Mouse (Mus musculus): ENCODE results near the gene Foxs1.
A peak's percentile ranks its signal among the peaks of the same experiment; 100 is the strongest.

The Foxs1 gene

DNA sequence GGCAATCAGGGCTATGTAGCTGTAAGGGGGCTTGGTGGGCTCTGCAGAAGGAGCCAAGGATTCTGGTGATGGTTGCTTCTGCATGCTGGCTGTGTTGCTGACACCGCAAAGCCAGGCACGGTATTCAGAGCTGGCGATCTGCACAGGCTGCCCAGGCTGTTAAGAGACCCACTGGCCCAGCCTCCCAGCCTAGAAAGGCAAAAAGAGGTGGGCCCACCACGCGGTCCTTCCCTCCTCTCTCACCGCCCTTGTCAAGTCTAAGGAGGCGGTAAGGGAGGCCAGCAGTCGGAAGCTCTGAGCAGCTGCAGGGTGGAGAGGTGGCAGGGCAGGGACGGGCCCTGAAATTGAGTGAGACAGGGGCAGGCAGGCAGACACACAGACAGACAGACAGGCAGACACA is at the start of gene Foxs1:
Gene Foxs1, minus strand, starts transcription at position 161 of the 400 bp plus-strand sequence.
- no peak for DNase-seq

DNA sequence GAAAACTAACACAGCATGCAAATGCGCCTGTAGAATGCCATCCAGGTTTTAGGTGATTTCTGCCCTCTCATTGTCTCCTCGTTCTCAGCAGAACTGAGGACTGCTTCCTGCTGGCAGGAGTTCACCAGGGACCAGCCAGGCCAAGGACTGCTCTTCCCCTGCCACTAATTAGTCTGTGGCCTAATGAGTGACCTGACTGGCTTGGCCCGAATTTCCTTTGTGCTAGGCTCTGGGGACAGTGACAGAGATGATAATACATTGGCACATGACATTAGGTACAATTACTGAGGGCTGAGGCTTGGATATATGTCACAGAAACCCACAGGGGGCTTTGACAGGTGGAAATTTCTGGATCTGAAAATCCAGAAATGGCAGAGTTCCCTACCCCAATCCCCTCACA is 44.0 kb upstream of the Foxs1 start:
- DNase-seq = no peak

DNA sequence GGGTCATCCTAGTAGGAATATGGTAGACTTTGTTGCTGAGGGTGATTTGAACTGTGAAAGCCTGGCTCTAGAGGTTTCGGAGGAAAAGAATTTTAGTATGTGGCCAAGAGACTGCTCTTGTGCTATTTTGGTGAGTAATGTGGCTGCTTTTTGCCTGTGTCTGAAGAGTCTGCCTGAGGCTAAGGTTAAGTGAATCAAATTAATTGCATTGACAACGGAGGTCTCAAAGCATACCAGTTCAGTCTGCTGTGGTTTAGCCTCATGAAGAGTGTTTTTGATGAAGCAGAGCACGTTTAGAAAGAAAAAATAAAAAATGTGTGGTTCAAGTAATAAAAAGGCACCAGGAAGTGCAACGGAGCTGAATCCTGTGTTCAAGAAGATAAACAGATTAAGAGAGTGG is 32.5 kb upstream of the Foxs1 start:
- no peak for DNase-seq

DNA sequence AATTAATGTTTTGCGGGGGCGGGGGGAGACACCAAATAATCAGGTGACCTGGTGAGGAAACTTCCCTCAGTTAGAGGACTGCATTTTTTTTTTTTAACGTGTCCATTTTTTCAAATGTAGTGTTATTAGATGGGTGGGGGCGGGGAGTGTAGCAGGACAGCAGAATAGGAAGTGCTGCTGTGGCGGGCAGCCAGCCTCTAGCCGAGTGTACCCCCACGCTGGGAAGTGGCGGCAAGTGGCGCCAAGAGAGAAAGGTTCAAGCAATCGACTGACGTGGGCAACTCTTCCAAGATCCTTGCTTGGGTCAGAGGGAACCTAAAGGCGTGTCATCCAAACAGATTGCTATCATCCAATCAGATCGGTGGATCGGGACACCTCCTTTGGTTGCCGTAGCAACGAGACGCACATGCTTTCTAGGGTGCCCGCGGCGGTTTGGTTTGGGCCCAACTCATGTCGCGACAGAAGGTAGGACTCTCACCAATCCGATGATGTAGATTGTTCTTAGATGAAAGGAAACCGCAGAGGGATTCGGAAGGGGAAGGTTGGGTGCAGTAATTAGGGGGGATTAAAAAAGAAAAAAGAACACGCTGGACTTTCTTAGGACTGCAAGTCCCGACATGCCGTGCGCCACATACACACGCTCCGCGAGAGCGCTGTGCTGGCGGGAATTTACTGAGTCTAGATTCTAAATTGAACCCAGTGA is 29.2 kb upstream of the Foxs1 start, which contains the start of gene Ttll9:
Gene Ttll9, plus strand, starts transcription at position 395 of the 703 bp plus-strand sequence.
- DNase-seq = peak; percentile 79

DNA sequence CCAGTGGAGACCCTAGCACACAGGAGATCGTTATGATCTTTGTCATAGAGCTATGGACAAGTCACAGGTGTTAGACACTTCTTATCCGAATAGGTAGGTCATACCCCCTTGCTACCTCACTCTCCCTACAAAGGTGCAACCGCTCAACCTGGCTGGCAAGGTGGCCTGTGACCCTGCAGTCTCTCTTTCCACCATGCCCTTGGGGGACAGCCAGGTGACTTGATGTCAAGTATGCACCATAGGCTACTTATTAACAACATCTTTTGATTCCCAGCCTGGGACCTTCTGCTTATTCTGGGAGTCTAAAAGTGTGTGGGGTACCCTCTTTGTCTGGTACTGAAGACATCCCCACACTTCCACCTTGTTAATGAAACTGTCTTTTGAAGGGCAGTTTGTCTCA is 25.1 kb upstream of the Foxs1 start:
- no peak for DNase-seq

DNA sequence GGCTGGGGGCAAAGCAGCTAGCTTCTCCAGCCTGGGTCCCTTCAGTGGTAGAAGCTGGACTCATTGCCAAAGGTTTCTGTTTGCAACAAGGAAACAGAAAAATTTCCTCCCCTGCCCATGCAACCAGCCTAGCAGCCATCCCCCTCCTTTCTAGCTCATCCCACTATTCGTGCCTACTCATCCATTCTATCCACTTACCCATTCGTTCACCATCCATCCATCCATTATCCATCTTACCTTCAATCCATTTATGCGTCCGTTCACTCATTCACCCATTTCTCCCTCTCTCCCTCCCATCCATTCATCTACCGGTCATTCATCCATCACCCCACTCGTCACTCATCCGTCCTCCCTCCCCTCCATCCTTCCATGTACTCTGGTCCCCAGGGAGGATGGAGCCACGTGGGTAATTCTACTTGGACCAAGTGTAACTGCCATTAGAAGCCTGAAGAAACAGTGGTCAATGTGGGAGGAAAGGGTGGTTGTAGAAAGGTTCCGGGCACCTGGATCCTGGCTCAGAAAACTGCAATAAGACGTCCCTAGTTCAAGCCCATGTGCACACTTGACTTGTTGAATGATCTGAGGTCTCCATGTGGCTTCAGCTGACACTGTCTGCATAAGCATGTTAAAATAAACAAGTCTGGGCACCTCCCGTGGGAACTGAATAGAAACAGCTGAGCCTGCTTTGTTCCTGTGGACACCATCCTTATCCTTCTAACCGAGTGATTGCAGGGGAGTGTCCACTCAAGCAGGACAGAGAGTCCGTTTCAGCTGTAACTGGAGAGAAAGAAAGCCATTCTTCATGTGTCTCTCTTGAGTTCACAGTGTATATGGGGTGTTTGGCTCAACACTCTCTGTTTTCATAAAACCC is 19.1 kb upstream of the Foxs1 start:
- DNase-seq = no peak

DNA sequence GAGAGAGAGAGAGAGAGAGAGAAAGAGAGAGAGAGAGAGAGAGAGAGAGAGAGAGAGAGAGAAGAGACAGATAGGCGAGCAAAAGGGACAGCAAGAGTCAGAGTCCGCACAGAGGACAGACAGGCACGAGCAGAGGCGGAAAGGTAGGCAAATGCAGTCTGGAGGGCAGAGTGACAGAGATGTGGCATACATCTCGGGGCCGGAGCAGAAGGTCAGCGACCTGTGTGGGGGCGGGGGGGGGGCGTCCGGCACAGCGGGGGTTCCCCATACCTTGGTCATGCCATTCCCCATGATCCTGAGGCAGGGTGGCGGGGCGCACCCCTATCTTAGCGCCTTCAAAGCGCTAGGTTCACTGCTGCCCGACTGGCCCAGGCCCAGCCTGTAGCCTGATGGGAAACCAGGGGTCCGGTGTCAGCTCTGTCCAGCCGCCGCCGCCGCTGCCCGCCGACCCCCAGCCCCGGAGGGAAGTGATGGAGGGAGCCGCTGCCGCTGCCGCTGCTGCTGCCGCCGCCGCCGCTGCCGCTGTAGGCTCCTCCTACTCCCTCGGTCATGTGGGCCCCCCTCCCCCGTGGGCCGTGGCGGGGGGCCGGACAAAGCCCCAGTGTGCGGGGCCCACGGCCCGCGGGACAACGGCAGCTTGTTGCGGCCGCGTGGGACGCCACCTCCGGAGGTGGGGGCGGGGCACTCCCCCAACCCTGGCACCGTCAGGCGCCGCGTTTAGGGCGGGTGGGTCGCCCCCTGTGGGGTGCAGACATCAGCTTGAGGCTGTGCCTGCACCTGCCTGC is 18.2 kb upstream of the Foxs1 start, which contains the start of gene Dusp15:
Gene Dusp15, minus strand, starts transcription at position 634 of the 785 bp plus-strand sequence.
- DNase-seq = peak; percentile 68

DNA sequence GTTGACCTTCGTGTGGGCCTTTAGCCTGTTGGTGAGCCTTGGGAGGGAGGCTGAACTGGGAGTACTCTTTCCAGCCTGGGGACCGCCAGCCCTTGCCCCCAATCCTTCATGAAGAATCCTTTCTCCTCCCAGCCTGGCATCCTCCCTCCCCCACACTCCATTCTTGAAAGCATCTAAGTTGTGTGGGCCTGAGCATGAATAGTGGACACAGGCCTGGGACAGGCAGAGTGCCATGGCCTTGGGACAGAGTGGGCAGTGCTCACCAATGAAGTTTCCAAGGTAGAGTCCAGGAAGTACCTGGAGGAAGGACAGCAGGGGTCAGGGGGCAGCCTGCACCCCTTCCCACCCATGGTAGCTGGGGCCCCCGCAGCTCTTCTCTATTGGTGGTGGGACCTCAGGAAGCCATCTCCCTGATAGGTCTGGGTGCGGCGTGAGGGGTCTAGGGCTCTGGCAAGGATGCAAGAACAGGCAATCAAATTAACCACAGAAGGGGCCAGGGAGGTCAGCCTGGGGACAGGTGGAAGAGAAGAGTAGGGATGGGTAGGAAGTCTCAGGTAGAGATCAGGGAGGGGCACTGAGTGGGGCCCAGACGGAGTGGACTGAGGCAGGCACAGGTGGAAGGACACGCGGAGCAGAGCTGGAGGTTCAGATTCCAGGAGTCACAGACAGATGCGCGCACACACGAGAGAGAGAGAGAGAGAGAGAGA is 17.5 kb upstream of the Foxs1 start:
- peak; percentile 32 for DNase-seq

DNA sequence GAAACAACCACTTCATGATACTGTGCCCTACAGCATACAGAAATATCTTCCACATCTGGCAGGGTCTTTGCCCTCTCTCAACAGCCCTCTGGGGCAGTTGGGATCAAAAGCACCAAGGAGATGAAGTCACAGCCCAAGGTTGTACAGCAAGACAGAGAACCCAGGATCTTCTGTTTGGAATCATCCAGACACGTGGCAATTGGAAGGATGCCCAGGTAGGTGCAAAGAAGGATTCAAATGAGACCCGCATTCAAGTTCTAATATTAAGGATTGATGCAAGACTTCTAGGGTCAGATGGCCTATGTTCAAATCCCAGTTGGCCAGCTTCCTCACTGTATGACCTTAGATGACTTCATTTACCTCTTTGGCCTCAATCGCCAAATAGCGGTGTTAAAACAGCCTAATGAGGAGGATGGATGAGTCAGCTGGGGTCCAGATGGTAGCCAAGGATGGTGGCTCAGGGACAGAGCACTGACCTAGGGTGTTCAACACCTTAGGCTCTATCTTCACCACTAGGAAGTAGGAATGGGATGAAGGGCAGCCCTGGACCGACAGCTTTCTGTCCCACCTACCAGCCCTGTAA is 15.5 kb upstream of the Foxs1 start:
- DNase-seq = no peak

DNA sequence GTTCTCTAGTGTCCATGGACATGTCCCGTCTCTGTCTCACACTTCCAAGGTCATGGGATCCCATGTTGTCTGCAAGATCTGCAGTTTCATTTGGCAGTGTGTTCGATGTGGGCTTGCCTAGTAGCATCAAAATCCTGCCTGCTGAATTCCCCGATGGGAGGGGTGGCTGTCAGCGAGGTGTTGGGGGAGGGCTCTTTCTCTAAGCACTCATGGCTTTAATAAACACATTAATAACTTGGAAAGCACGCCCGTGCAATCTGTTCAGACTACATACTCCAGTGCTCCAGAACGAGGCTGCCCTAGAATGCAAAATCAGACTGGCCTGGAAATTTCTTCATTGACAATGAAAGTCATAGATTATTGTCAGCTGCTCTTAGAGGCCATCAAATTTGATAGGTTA is 14.1 kb upstream of the Foxs1 start:
- peak; percentile 43 for DNase-seq

DNA sequence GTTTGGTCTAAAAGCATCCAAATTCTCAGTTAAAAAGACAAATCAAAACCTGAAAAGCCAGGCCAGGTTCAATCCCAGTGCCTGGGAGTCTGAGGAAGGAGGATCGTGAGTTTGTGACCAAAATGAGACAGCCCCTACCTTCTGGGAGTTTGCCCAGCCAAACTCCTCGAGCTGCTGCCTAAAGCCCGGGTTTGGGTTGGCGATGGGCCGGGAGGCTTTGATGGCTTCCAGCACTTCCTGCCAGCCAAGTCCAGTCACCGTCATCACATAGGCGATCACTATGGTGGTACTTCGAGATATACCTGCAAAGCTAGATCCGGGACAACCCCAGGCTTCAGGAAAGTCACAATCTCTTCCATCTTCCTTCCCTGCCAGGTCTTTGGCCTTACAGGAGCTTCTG is 11.0 kb upstream of the Foxs1 start:
- DNase-seq = no peak

DNA sequence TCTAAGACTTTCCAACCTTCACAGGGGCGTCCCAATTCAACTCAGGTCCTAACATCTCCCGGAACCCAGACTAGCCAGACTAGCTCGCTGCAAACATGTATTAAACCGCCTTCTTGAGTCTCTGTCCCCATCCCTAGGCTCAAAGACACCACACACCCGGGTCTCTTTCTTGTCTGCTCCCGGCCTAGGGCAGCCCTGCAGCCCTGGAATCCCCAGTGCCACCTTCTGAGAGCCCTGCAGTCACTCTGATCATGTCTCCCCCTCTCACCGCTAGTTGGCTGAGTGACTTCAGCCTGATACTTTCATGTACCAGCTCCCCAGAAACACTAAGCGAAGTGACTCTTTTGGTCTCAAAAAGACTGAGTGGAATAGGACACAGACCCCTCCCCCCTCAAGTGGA is 10.6 kb upstream of the Foxs1 start:
- no peak for DNase-seq

DNA sequence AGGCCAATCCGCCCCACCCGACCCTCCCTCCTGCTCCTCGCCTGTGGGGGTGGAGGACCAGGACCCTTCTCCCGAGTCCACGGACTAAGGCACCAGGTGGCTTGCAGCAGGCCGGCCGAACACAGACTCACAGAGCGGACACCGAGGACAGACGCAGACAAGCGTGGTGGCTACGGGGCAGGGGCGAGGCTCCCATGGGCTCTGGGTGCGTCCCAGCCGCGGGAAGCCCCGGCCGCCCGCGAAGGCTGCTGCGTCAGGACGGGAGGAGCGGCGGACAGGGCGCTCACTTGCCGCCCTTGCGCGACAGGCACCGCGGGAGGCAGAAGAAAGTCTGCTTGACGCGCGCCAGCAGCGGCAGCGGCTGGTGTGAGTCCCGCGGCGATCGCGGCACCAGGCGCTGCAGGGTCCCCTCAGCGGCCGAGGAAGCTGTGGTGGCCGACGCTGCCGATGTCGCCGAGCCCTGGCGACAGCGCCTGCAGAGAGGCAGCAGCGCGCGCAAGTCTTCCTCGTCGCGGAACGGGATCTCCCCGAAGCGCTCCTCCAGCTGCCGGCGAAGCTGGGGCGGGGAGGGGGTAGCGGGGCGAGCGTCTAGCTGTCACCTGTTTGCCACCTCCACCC is 10.0 kb upstream of the Foxs1 start:
- DNase-seq = no peak

DNA sequence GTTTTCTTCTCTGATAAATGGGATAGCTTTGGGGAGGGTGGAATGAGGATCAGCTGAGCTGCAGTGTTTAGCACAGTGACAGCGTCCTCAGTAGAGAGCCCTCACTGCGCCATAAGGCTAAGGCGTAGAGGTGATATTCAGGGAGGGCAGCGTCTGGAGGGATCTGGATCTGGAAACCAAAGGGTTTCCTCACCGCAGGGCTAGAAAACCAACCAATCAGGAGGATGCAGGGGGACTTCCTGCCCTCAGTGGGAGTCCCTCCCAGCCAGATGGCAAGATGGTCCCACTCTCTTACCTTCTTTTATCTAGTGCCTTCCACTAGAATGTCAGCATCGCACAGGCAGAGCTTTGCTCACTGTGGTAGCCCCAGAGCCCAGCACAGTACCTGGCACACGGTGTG is 8.8 kb upstream of the Foxs1 start:
- no peak for DNase-seq

DNA sequence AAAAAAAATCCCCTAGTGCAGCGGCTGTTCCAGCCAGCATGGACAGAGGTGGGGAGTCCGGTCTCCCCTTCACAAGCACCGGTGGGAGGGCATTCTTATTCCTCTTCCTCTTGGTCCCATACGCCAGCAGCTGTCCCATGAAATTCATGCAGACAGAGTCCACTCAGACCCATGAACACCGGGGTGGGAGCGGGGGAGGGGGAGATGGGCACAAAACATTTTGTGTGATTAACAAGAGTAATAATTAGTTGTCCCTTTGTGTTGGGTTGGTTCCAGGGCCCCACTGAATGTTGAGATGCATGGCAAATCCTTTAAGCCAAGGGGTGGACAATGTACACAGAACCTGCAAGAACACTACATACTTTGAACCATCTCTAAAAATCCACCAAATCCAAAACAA is 8.1 kb upstream of the Foxs1 start:
- DNase-seq = no peak

DNA sequence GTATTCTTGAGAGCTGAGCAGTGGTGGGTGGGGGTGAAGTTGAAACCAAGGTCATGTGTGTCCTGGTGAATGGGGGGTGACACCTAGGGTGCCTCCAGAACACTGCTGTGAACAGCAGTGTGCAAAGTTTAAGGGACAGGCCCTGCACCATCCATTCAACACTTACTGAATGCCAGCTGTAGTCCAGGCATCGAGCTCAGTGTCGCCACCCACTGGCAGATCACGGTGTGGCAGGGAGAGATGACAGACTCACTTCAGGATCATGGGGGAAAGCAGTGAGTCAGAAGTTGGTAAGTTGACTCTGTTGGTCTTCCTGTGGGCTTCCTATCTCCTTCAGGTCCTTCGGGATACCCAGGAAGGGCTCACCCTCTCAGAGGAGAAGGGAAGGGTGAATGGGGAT is 6.8 kb upstream of the Foxs1 start:
- DNase-seq = no peak

DNA sequence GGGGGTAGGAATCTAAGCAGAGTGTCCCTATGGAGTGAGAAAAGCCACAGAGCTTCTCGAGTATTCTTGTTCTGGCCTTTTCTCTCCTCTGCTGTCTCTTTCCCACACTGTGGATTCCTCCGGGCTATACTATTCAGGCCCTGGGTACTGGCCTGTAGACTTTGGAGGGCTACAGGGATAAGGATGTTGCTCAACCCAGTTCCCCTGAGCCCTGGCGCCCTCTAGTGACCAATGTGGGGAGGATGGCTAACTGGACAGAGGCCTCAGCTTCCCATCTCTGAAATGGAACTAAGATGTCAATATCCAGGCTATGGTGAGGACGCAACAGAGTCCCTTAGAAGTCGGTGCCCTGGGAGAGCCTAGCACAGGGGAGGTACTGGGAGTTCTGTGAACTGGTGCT is 606 bp upstream of the Foxs1 start:
- DNase-seq = no peak

DNA sequence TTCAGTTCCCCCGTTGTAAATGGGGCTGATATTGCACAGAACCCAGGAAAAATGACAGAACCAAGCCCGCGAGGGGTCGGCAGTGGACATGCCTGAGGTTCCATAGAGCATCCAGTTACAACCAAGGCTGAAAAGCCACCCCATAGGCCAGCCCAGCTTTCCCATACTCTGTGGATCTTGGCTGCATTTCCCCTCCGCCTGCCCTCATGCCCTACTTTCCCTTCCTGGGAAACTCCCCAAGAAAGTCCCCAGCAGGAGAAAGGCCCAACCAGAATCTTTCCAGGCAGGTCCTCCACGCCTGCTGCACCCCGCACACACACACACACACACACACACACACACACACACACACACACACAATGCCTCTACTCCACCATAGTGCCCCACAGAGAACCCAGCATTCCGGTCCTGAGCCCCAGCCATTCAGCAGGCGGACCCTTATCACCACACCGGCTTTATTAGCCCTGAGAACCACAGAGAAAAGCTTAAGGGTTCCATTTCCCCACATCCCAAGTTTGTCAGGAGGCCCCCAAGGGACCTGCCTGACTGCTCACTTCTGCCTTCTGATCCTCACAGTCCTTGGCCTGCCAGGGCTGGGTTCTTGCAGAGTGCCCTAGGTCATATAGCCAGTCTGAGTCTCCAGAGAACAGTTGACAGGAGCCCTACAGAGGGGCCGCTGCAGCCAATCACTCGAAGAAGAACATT is 1.4 kb downstream of the Foxs1 start:
- no peak for DNase-seq

DNA sequence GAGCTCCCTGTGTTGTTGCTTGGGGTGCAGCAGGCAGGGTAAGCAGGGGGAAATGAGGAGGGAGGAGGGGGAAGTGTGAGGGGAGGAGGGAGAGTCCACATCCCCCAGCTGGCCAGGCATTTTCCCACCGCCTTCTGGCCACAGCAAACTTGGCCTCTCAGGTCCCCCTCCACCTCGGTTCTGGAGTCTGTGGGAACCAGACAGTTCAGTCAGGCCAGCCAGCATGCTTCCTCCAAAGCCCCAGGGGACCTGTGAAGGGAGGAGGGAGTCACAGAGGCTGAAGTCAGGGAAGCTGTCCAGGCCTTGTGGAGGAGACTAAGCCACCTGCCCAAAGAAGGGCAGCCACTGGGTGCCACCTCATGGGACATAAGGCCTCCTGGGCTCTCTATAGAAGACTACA is 2.7 kb downstream of the Foxs1 start:
- no peak for DNase-seq

DNA sequence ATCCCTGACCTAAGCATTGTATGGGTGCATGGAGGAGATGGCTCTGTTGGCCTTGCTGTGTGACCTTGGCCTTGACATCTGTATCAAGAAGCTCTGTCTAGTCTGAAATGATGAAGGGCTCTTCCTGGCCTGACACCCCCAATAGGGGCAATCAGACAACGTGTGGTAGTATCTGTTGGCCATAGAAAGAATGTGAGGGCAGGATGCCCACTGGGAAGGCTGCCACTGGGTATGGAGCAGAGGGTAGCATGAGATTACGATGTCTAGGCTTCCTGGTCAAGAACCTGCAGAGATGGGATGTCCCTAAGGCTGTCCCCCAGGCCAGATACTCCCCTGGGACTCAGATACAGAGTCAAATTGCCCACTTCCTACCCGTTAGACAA is 4.0 kb downstream of the Foxs1 start:
- DNase-seq = no peak

Measured in cerebellum, adult 11-12 months (tissue).